Mouse (Mus musculus): ENCODE measurements around the gene Gimap9. TPM values are rescaled to one million over a fixed set of nuclear protein-coding genes. Genes with fewer than 3 reads are reported as not detected.
A peak's percentile ranks its signal among the peaks of the same experiment; 100 is the strongest.

Gene Gimap9
- total and polyA plus RNA-seq, 2 experiments from 2014 or later, result 0.55 to 1.1 TPM

- Histone ChIP-seq H3K27me3 (ENCODE audit: insufficient read depth, low read length) (no peaks in the 10 kb centered on the region), H3K36me3 (ENCODE audit: insufficient read depth, low read length) (no peaks in the 10 kb centered on the region), H3K4me3 (ENCODE audit: low read depth, low read length) (no peak overlapping the region), H3K9me3 (ENCODE audit: low read length) (no peaks in the 10 kb centered on the region), H3K27ac (ENCODE audit: low read depth, low read length) (no peak overlapping the region), H3K9ac (replicated peaks; ENCODE audit: low read length, poor library complexity, severe bottlenecking) (no peak overlapping the region), H3K4me2 (ENCODE audit: low read depth, low read length, poor library complexity, severe bottlenecking) (no peak overlapping the region), H3K4me1 (ENCODE audit: insufficient read depth, low read length) (no peaks in the 10 kb centered on the region)
- TF ChIP-seq CTCF (IDR thresholded peaks at IDR 0.05), result no peak
- 65% methylated on average over 6 of the region's 6 CpGs for WGBS
- DNase-seq (ENCODE audit: low spot score) (no peak), ATAC-seq (ENCODE audit: low FRiP score) (no peak)
Measured at GRCm38 (mm10) chr6:48637811-48638500, 38.0 kb upstream of the Gimap9 start.

- Histone ChIP-seq H3K27me3 (ENCODE audit: insufficient read depth, low read length) (no peaks in the 10 kb centered on the region), H3K9me3 (ENCODE audit: low read length) (no peaks in the 10 kb centered on the region), H3K9ac (replicated peaks; ENCODE audit: low read length, poor library complexity, severe bottlenecking) (no peak overlapping the region), H3K4me1 (ENCODE audit: insufficient read depth, low read length) (no peaks in the 10 kb centered on the region), H3K36me3 (ENCODE audit: insufficient read depth, low read length) (no peaks in the 10 kb centered on the region), H3K4me3 (ENCODE audit: low read depth, low read length) (no peak overlapping the region), H3K27ac (ENCODE audit: low read depth, low read length) (no peak overlapping the region), H3K4me2 (ENCODE audit: low read depth, low read length, poor library complexity, severe bottlenecking) (no peak overlapping the region)
- ATAC-seq (ENCODE audit: low FRiP score) (no peak), DNase-seq (ENCODE audit: low spot score) (no peak)
- 70% methylated on average over 2 of the region's 2 CpGs for WGBS
- no peak for TF ChIP-seq CTCF (IDR thresholded peaks at IDR 0.05)
Measured at GRCm38 (mm10) chr6:48638553-48638952, 37.4 kb upstream of the Gimap9 start.

- no peak overlapping the region for H3K4me2 ChIP-seq (ENCODE audit: low read depth, low read length, poor library complexity, severe bottlenecking)
- DNase-seq (ENCODE audit: low spot score), result no peak
- WGBS, result 72% methylated on average over 6 of the region's 6 CpGs
- H3K4me1 ChIP-seq (ENCODE audit: insufficient read depth, low read length), result no peaks in the 10 kb centered on the region
- no peak for TF ChIP-seq CTCF (IDR thresholded peaks at IDR 0.05)
- H3K27me3 ChIP-seq (ENCODE audit: insufficient read depth, low read length), result peaks cover 5% of the 10 kb centered on the region; the same call in 1 of the 2 replicates
- no peak overlapping the region for H3K9ac ChIP-seq (replicated peaks; ENCODE audit: low read length, poor library complexity, severe bottlenecking)
- H3K36me3 ChIP-seq (ENCODE audit: insufficient read depth, low read length), result no peaks in the 10 kb centered on the region
- H3K4me3 ChIP-seq (ENCODE audit: low read depth, low read length), result no peak overlapping the region
- no peak for ATAC-seq (ENCODE audit: low FRiP score)
- H3K9me3 ChIP-seq (ENCODE audit: low read length), result no peaks in the 10 kb centered on the region
- H3K27ac ChIP-seq (ENCODE audit: low read depth, low read length), result no peak overlapping the region
Measured at GRCm38 (mm10) chr6:48641391-48641790, 34.5 kb upstream of the Gimap9 start.

DNA sequence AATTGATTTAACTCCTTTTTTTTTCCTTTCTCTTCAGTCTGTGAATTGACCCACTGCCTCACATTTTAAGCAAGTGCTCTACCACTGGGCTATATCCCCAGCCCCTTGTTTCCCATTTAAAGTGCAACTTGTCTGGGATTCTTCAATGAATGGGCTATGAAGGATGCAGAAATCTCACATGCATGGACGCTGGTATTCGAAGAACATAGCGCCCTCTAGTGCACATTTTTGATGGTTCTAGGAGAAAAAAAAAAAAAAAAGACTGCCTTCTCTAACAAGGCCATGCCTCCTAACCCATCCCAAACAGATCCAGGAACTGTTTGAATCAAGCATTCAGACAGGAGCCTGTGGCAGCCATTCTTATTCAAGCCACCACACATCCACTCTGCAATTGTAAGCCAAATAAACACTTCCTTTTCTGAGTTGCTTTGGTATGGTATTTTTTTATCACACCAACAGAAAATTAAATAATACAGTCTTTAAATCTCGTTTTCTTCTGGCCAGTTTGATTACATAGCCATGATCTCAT is 33.1 kb upstream of the Gimap9 start:
- no peak overlapping the region for H3K4me3 ChIP-seq (ENCODE audit: low read depth, low read length)
- H3K4me1 ChIP-seq (ENCODE audit: insufficient read depth, low read length), result no peaks in the 10 kb centered on the region
- H3K9me3 ChIP-seq (ENCODE audit: low read length), result no peaks in the 10 kb centered on the region
- no peak for ATAC-seq (ENCODE audit: low FRiP score)
- no peak overlapping the region for H3K4me2 ChIP-seq (ENCODE audit: low read depth, low read length, poor library complexity, severe bottlenecking)
- H3K27me3 ChIP-seq (ENCODE audit: insufficient read depth, low read length), result peaks cover 5% of the 10 kb centered on the region; the same call in 1 of the 2 replicates
- no peak overlapping the region for H3K9ac ChIP-seq (replicated peaks; ENCODE audit: low read length, poor library complexity, severe bottlenecking)
- no peak overlapping the region for H3K27ac ChIP-seq (ENCODE audit: low read depth, low read length)
- no peaks in the 10 kb centered on the region for H3K36me3 ChIP-seq (ENCODE audit: insufficient read depth, low read length)
- DNase-seq (ENCODE audit: low spot score), result peak; percentile 89
- WGBS, result 20% methylated on average over 4 of the region's 4 CpGs
- TF ChIP-seq CTCF (IDR thresholded peaks at IDR 0.05), result peak; percentile 81

- peak; percentile 90 for TF ChIP-seq CTCF (IDR thresholded peaks at IDR 0.05)
- H3K4me1 ChIP-seq (ENCODE audit: insufficient read depth, low read length), result no peaks in the 10 kb centered on the region
Measured at GRCm38 (mm10) chr6:48645660-48646308, 30.1 kb upstream of the Gimap9 start.

DNA sequence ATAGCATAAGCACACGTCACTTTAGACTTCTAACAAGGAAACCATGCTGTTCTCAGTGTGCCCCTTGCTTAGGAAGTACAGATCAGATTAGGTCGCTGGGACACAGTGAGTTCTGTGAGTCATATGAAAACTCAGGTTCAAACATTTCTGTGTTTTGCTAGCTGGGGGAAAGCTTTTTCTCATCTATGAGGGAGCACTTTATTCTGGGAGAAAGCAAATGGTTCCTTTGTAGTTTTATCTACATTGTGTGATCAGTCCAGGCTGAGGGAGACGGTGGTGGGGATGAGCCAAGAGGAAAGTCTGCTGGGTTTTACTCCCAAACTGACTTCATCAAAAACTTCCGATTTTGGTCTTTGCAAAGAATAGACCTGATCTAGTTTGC is 29.6 kb upstream of the Gimap9 start:
- Histone ChIP-seq H3K27me3 (ENCODE audit: insufficient read depth, low read length) (peaks cover 5% of the 10 kb centered on the region; the same call in 1 of the 2 replicates), H3K9me3 (ENCODE audit: low read length) (no peaks in the 10 kb centered on the region), H3K4me3 (ENCODE audit: low read depth, low read length) (no peak overlapping the region), H3K4me2 (ENCODE audit: low read depth, low read length, poor library complexity, severe bottlenecking) (no peak overlapping the region), H3K36me3 (ENCODE audit: insufficient read depth, low read length) (no peaks in the 10 kb centered on the region), H3K4me1 (ENCODE audit: insufficient read depth, low read length) (no peaks in the 10 kb centered on the region), H3K9ac (replicated peaks; ENCODE audit: low read length, poor library complexity, severe bottlenecking) (no peak overlapping the region), H3K27ac (ENCODE audit: low read depth, low read length) (no peak overlapping the region)
- ATAC-seq (ENCODE audit: low FRiP score) (no peak), DNase-seq (ENCODE audit: low spot score) (no peak)
- 81% methylated on average over 4 of the region's 4 CpGs for WGBS
- TF ChIP-seq CTCF (IDR thresholded peaks at IDR 0.05), result no peak

More at GRCm38 (mm10) chr6:48645660-48646308, 30.1 kb upstream of the Gimap9 start:
- Histone ChIP-seq H3K4me3 (ENCODE audit: low read depth, low read length) (no peak overlapping the region), H3K27me3 (ENCODE audit: insufficient read depth, low read length) (peaks cover 5% of the 10 kb centered on the region; the same call in 1 of the 2 replicates), H3K4me2 (ENCODE audit: low read depth, low read length, poor library complexity, severe bottlenecking) (no peak overlapping the region), H3K9me3 (ENCODE audit: low read length) (no peaks in the 10 kb centered on the region), H3K27ac (ENCODE audit: low read depth, low read length) (no peak overlapping the region), H3K36me3 (ENCODE audit: insufficient read depth, low read length) (no peaks in the 10 kb centered on the region), H3K9ac (replicated peaks; ENCODE audit: low read length, poor library complexity, severe bottlenecking) (no peak overlapping the region)
- ATAC-seq (ENCODE audit: low FRiP score), result peak; percentile 7; the same call in 1 of the 2 replicates
- DNase-seq (ENCODE audit: low spot score), result peak; percentile 81
- WGBS, result 12% methylated on average over 12 of the region's 12 CpGs
